Mouse (Mus musculus) forebrain, embryonic 15.5 days (tissue): ENCODE data around the gene Tbx6. TPM values are rescaled to one million over a fixed set of nuclear protein-coding genes. Genes with fewer than 3 reads are reported as not detected.

Experiments
- ATAC-seq: fragments of 200-750 bp; cut with Nextera tagmentation; replicated peaks from 2 replicates; pipeline ENCODE4 v1.8.0; 2017; ENCODE audit warnings: mild to moderate bottlenecking, moderate TSS enrichment, moderate library complexity
- H3K27ac ChIP-seq: fragments of 300-500 bp; sonication (generic); replicated peaks from 2 replicates; pipeline ENCODE4 v1.5.1; 2015; ENCODE audit warnings: mild to moderate bottlenecking, inconsistent platforms
- H3K27me3 ChIP-seq: fragments of 300-500 bp; sonication (generic); 2 replicates; pipeline ENCODE4 v1.6.1; 2015; ENCODE audit warnings: inconsistent platforms
- H3K36me3 ChIP-seq: fragments of 300-500 bp; sonication (generic); 2 replicates; pipeline ENCODE4 v1.6.1; 2015; ENCODE audit warnings: mild to moderate bottlenecking, inconsistent platforms
- H3K4me1 ChIP-seq: fragments of 300-500 bp; sonication (generic); 2 replicates; pipeline ENCODE4 v1.6.1; 2015; ENCODE audit warnings: inconsistent platforms
- H3K4me2 ChIP-seq: fragments of 300-500 bp; sonication (generic); replicated peaks from 2 replicates; pipeline ENCODE4 v1.6.1; 2015; ENCODE audit warnings: mild to moderate bottlenecking, inconsistent platforms
- H3K4me3 ChIP-seq: fragments of 300-500 bp; sonication (generic); 2 replicates; pipeline ENCODE4 v1.5.1; 2015; ENCODE audit warnings: mild to moderate bottlenecking, inconsistent platforms
- H3K9ac ChIP-seq: fragments of 300-500 bp; sonication (generic); replicated peaks from 2 replicates; pipeline ENCODE4 v1.6.1; 2015; ENCODE audit warnings: mild to moderate bottlenecking, inconsistent platforms
- H3K9me3 ChIP-seq: fragments of 300-500 bp; sonication (generic); 2 replicates; pipeline ENCODE4 v1.6.1; 2016; ENCODE audit warnings: inconsistent platforms
- WGBS: fragments of 180-500 bp; shearing (Covaris S2); methylation state at CpG from one replicate; pipeline ENCODE4 v1.1.7; 2015; ENCODE audit warnings: mixed read lengths; 5-methylcytosine and 5-hydroxymethylcytosine counted together
- polyA plus RNA-seq: library from polyadenylated mRNA; unstranded; fragments of >200 nt; fragmentation: Nextera tagmentation; extraction: Ambion mirVana; gene quantifications from 2 replicates; pipeline ENCODE4 v1.2.1, GENCODE M21; 2015

Tbx6 gene
- polyA plus RNA-seq, 1 experiment from 2014 or later = 0.41 TPM

GRCm38 (mm10) chr7:126808703-126809455 is 27.6 kb downstream of the Tbx6 start:
- peak overlapping the region; percentile 96 for H3K4me3 ChIP-seq
- peak; percentile 96 for ATAC-seq
- WGBS = 1% methylated on average over 43 of the region's 43 CpGs
- no peaks in the 10 kb centered on the region for H3K27me3 ChIP-seq
- H3K9me3 ChIP-seq = no peaks in the 10 kb centered on the region
- peaks cover 4% of the 10 kb centered on the region; the same call in 1 of the 2 replicates for H3K36me3 ChIP-seq
- peak overlapping the region; percentile 90 for H3K4me2 ChIP-seq
- H3K4me1 ChIP-seq = peaks cover 22% of the 10 kb centered on the region
- H3K9ac ChIP-seq = peak overlapping the region; percentile 92
- peak overlapping the region; percentile 79 for H3K27ac ChIP-seq

GRCm38 (mm10) chr7:126809723-126810369 is 28.6 kb downstream of the Tbx6 start:
- Histone ChIP-seq H3K27me3 (no peaks in the 10 kb centered on the region), H3K4me2 (peak overlapping the region; percentile 90; the same call in 1 of the 2 replicates), H3K27ac (no peak overlapping the region), H3K9ac (peak overlapping the region; percentile 92; the same call in 1 of the 2 replicates), H3K4me3 (no peak overlapping the region), H3K4me1 (peaks cover 22% of the 10 kb centered on the region), H3K9me3 (no peaks in the 10 kb centered on the region), H3K36me3 (peaks cover 4% of the 10 kb centered on the region; the same call in 1 of the 2 replicates)
- WGBS = 67% methylated on average over 5 of the region's 5 CpGs
- ATAC-seq = no peak

- no peaks in the 10 kb centered on the region for H3K36me3 ChIP-seq
- no peaks in the 10 kb centered on the region for H3K27me3 ChIP-seq
- no peak overlapping the region for H3K4me2 ChIP-seq
- H3K27ac ChIP-seq = no peak overlapping the region
- no peaks in the 10 kb centered on the region for H3K9me3 ChIP-seq
- H3K4me1 ChIP-seq = no peaks in the 10 kb centered on the region
- no peak for ATAC-seq
- H3K4me3 ChIP-seq = no peak overlapping the region
- 58% methylated on average over 8 of the region's 8 CpGs for WGBS
- H3K9ac ChIP-seq = no peak overlapping the region
Observed at GRCm38 (mm10) chr7:126815726-126816222, 34.5 kb downstream of the Tbx6 start.

- Histone ChIP-seq H3K9me3 (no peaks in the 10 kb centered on the region), H3K36me3 (no peaks in the 10 kb centered on the region), H3K27me3 (no peaks in the 10 kb centered on the region), H3K4me2 (no peak overlapping the region), H3K4me3 (no peak overlapping the region), H3K27ac (no peak overlapping the region), H3K4me1 (no peaks in the 10 kb centered on the region), H3K9ac (no peak overlapping the region)
- WGBS = 86% methylated on average over 8 of the region's 8 CpGs
- no peak for ATAC-seq
Observed at GRCm38 (mm10) chr7:126816494-126816893, 35.2 kb downstream of the Tbx6 start.

GRCm38 (mm10) chr7:126817595-126817994 is 36.3 kb downstream of the Tbx6 start:
- Histone ChIP-seq H3K9ac (no peak overlapping the region), H3K36me3 (no peaks in the 10 kb centered on the region), H3K4me3 (no peak overlapping the region), H3K9me3 (no peaks in the 10 kb centered on the region), H3K27me3 (no peaks in the 10 kb centered on the region), H3K27ac (no peak overlapping the region), H3K4me1 (peaks cover 8% of the 10 kb centered on the region), H3K4me2 (no peak overlapping the region)
- no peak for ATAC-seq
- 82% methylated on average over 7 of the region's 7 CpGs for WGBS

GRCm38 (mm10) chr7:126818818-126819217 is 37.5 kb downstream of the Tbx6 start:
- Histone ChIP-seq H3K9ac (no peak overlapping the region), H3K27ac (no peak overlapping the region), H3K4me2 (no peak overlapping the region), H3K36me3 (no peaks in the 10 kb centered on the region), H3K27me3 (no peaks in the 10 kb centered on the region), H3K4me3 (no peak overlapping the region), H3K4me1 (peaks cover 11% of the 10 kb centered on the region), H3K9me3 (no peaks in the 10 kb centered on the region)
- WGBS = 25% methylated on average over 1 of the region's 1 CpGs
- no peak for ATAC-seq

- H3K27me3 ChIP-seq = no peaks in the 10 kb centered on the region
- H3K4me2 ChIP-seq = peak overlapping the region; percentile 72
- 22% methylated on average over 7 of the region's 7 CpGs for WGBS
- 0 out of 2 replicates have a peak overlapping the region, but pooled peaks have one; percentile 89 for H3K9ac ChIP-seq
- H3K36me3 ChIP-seq = no peaks in the 10 kb centered on the region; the same call in 1 of the 2 replicates
- H3K4me1 ChIP-seq = peaks cover 35% of the 10 kb centered on the region
- H3K9me3 ChIP-seq = no peaks in the 10 kb centered on the region
- H3K27ac ChIP-seq = peak overlapping the region; percentile 85; the same call in 1 of the 2 replicates
- ATAC-seq = peak; percentile 28; the same call in 1 of the 2 replicates
- peak overlapping the region; percentile 75 for H3K4me3 ChIP-seq
Observed at GRCm38 (mm10) chr7:126821835-126822511, 40.7 kb downstream of the Tbx6 start.

GRCm38 (mm10) chr7:126822741-126823140 is 41.5 kb downstream of the Tbx6 start:
- H3K27me3 ChIP-seq = no peaks in the 10 kb centered on the region
- peak overlapping the region; percentile 72 for H3K4me2 ChIP-seq
- H3K4me1 ChIP-seq = peaks cover 35% of the 10 kb centered on the region
- peak overlapping the region; percentile 89 for H3K9ac ChIP-seq
- no peaks in the 10 kb centered on the region for H3K9me3 ChIP-seq
- 20% methylated on average over 9 of the region's 9 CpGs for WGBS
- H3K27ac ChIP-seq = peak overlapping the region; percentile 85
- ATAC-seq = peak; percentile 45; the same call in 1 of the 2 replicates
- H3K36me3 ChIP-seq = no peaks in the 10 kb centered on the region; the same call in 1 of the 2 replicates
- peak overlapping the region; percentile 75 for H3K4me3 ChIP-seq

GRCm38 (mm10) chr7:126823202-126823711 is 42.0 kb downstream of the Tbx6 start:
- H3K27me3 ChIP-seq = no peaks in the 10 kb centered on the region
- H3K4me3 ChIP-seq = peak overlapping the region; percentile 75
- peak overlapping the region; percentile 72 for H3K4me2 ChIP-seq
- peak; percentile 78 for ATAC-seq
- H3K36me3 ChIP-seq = no peaks in the 10 kb centered on the region; the same call in 1 of the 2 replicates
- H3K4me1 ChIP-seq = peaks cover 35% of the 10 kb centered on the region
- WGBS = under 1% methylated on average over 11 of the region's 19 CpGs
- peak overlapping the region; percentile 89 for H3K9ac ChIP-seq
- H3K27ac ChIP-seq = peak overlapping the region; percentile 85
- no peaks in the 10 kb centered on the region for H3K9me3 ChIP-seq

- H3K4me3 ChIP-seq = peak overlapping the region; percentile 75
- no peaks in the 10 kb centered on the region for H3K9me3 ChIP-seq
- peaks cover 35% of the 10 kb centered on the region for H3K4me1 ChIP-seq
- WGBS = 7% methylated on average over 10 of the region's 10 CpGs
- H3K9ac ChIP-seq = peak overlapping the region; percentile 89
- peak overlapping the region; percentile 85 for H3K27ac ChIP-seq
- H3K4me2 ChIP-seq = peak overlapping the region; percentile 72
- no peaks in the 10 kb centered on the region for H3K27me3 ChIP-seq
- ATAC-seq = peak; percentile 14; the same call in 1 of the 2 replicates
- H3K36me3 ChIP-seq = no peaks in the 10 kb centered on the region; the same call in 1 of the 2 replicates
Observed at GRCm38 (mm10) chr7:126823940-126824339, 42.7 kb downstream of the Tbx6 start.

GRCm38 (mm10) chr7:126825403-126825802 is 44.1 kb downstream of the Tbx6 start:
- H3K4me1 ChIP-seq = peaks cover 35% of the 10 kb centered on the region
- no peaks in the 10 kb centered on the region for H3K27me3 ChIP-seq
- no peaks in the 10 kb centered on the region for H3K9me3 ChIP-seq
- no peak for ATAC-seq
- H3K4me3 ChIP-seq = no peak overlapping the region
- H3K9ac ChIP-seq = no peak overlapping the region
- H3K4me2 ChIP-seq = peak overlapping the region; percentile 72; the same call in 1 of the 2 replicates
- H3K36me3 ChIP-seq = no peaks in the 10 kb centered on the region; the same call in 1 of the 2 replicates
- no peak overlapping the region for H3K27ac ChIP-seq
- WGBS = 25% methylated on average over 8 of the region's 8 CpGs
